Mouse (Mus musculus) heart, postnatal 0 days (tissue): ENCODE data around the gene Scml4. TPM values are rescaled to one million over a fixed set of nuclear protein-coding genes. Genes with fewer than 3 reads are reported as not detected.

Source experiments
- ATAC-seq: fragments of 200-750 bp; cut with Nextera tagmentation; 2 replicates; pipeline ENCODE4 v1.8.0; 2017; ENCODE audit warnings: low read depth, moderate number of reproducible peaks, moderate library complexity; ENCODE audit not compliant: insufficient read depth
- DNase-seq: peaks from one replicate; pipeline ENCODE4 v3.0.0-alpha.2; 2016; ENCODE audit warnings: low spot score
- H3K27ac ChIP-seq: fragments of 300-500 bp; sonication (generic); 2 replicates; pipeline ENCODE4 v1.5.1; 2014; ENCODE audit warnings: low read depth, mild to moderate bottlenecking
- H3K27me3 ChIP-seq: fragments of 300-500 bp; sonication (generic); 2 replicates; pipeline ENCODE4 v1.6.1; 2014; ENCODE audit warnings: low read length, mixed read lengths; ENCODE audit not compliant: control insufficient read depth, insufficient read depth
- H3K36me3 ChIP-seq: fragments of 300-500 bp; sonication (generic); replicated peaks from 2 replicates; pipeline ENCODE4 v1.6.1; 2014; ENCODE audit warnings: low read length, mixed read lengths; ENCODE audit not compliant: control insufficient read depth, insufficient read depth
- H3K4me1 ChIP-seq: fragments of 300-500 bp; sonication (generic); 2 replicates; pipeline ENCODE4 v1.6.1; 2014; ENCODE audit warnings: antibody characterized with exemption; ENCODE audit not compliant: control insufficient read depth, insufficient read depth
- H3K4me2 ChIP-seq: fragments of 300-500 bp; sonication (generic); 2 replicates; pipeline ENCODE4 v1.6.1; 2014; ENCODE audit warnings: low read depth, mild to moderate bottlenecking, low read length, moderate library complexity
- H3K4me3 ChIP-seq: fragments of 300-500 bp; sonication (generic); 2 replicates; pipeline ENCODE4 v1.5.1; 2014; ENCODE audit warnings: low read depth, low read length
- H3K9ac ChIP-seq: fragments of 300-500 bp; sonication (generic); replicated peaks from 2 replicates; pipeline ENCODE4 v1.6.1; 2014; ENCODE audit warnings: low read depth, low read length, mixed read lengths
- H3K9me3 ChIP-seq: fragments of 300-500 bp; sonication (generic); replicated peaks from 2 replicates; pipeline ENCODE4 v1.6.1; 2016; ENCODE audit warnings: low read length; ENCODE audit not compliant: control insufficient read depth
- CTCF ChIP-seq: IDR thresholded peaks from 2 replicates; pipeline ENCODE4 v1.5.1; 2016; ENCODE audit warnings: antibody characterized with exemption, control low read depth, low read depth
- EP300 ChIP-seq: IDR thresholded peaks from 2 replicates; pipeline ENCODE4 v1.6.1; 2016; ENCODE audit warnings: antibody characterized with exemption, low read depth
- WGBS: fragments of 180-500 bp; shearing (Covaris S2); extraction: QIAGEN DNeasy Blood & Tissue Kit; methylation state at CpG from one replicate; pipeline ENCODE4 v1.1.7; 2014; 5-methylcytosine and 5-hydroxymethylcytosine counted together
- polyA plus RNA-seq: library from polyadenylated mRNA; unstranded; fragments of >200 nt; fragmentation: Nextera tagmentation; extraction: Ambion mirVana; gene quantifications from 2 replicates; pipeline ENCODE4 v1.2.1, GENCODE M21; 2015
- total RNA-seq: library from RNA; depleted of rRNA; stranded (reverse); fragments of >200 nt; gene quantifications from 2 replicates; pipeline ENCODE4 v1.2.3, GENCODE M21; 2014; ENCODE audit warnings: low replicate concordance

The Scml4 gene
- total and polyA plus RNA-seq, 2 experiments from 2014 or later: 0.19 to 1.2 TPM

GRCm38 (mm10) chr10:42855250-42855649 lies 4.9 kb upstream of the Scml4 start:
- ATAC-seq (peak; percentile 51), DNase-seq (peak; percentile 40)
- Histone ChIP-seq H3K9me3 (peaks cover 8% of the 10 kb centered on the region), H3K27ac (no peak overlapping the region), H3K4me1 (no peaks in the 10 kb centered on the region), H3K4me2 (0 out of 2 replicates have a peak overlapping the region, but pooled peaks have one; percentile 15), H3K36me3 (no peaks in the 10 kb centered on the region), H3K27me3 (no peaks in the 10 kb centered on the region), H3K9ac (no peak overlapping the region), H3K4me3 (no peak overlapping the region)
- TF ChIP-seq CTCF: no peak
- TF ChIP-seq EP300: peak; percentile 78
- 22% methylated on average over 5 of the region's 5 CpGs for WGBS

- Histone ChIP-seq H3K4me3 (no peak overlapping the region), H3K36me3 (no peaks in the 10 kb centered on the region), H3K4me2 (no peak overlapping the region), H3K27ac (no peak overlapping the region), H3K9me3 (peaks cover 8% of the 10 kb centered on the region), H3K27me3 (no peaks in the 10 kb centered on the region), H3K4me1 (no peaks in the 10 kb centered on the region), H3K9ac (no peak overlapping the region)
- no peak for ATAC-seq
- no peak for DNase-seq
- TF ChIP-seq CTCF (no peak), EP300 (no peak)
- WGBS: 92% methylated on average over 9 of the region's 9 CpGs
These were observed 3.6 kb upstream of the Scml4 start for GRCm38 (mm10) chr10:42856574-42856973.

GRCm38 (mm10) chr10:42857021-42857420 lies 3.1 kb upstream of the Scml4 start:
- H3K9ac ChIP-seq: no peak overlapping the region
- no peak overlapping the region for H3K4me3 ChIP-seq
- no peak overlapping the region for H3K4me2 ChIP-seq
- no peaks in the 10 kb centered on the region for H3K36me3 ChIP-seq
- H3K27ac ChIP-seq: no peak overlapping the region
- H3K9me3 ChIP-seq: peaks cover 8% of the 10 kb centered on the region
- H3K27me3 ChIP-seq: no peaks in the 10 kb centered on the region
- DNase-seq (no peak), ATAC-seq (no peak)
- TF ChIP-seq EP300: no peak
- TF ChIP-seq CTCF: no peak
- WGBS: 89% methylated on average over 2 of the region's 2 CpGs
- H3K4me1 ChIP-seq: no peaks in the 10 kb centered on the region

GRCm38 (mm10) chr10:42859781-42860158 lies 400 bp upstream of the Scml4 start:
- WGBS: 50% methylated on average over 2 of the region's 2 CpGs
- Histone ChIP-seq H3K9ac (no peak overlapping the region), H3K27ac (no peak overlapping the region), H3K4me3 (no peak overlapping the region), H3K9me3 (no peaks in the 10 kb centered on the region), H3K4me1 (peaks cover 4% of the 10 kb centered on the region; the same call in 1 of the 2 replicates), H3K27me3 (no peaks in the 10 kb centered on the region), H3K36me3 (no peaks in the 10 kb centered on the region), H3K4me2 (no peak overlapping the region)
- TF ChIP-seq EP300 (no peak), CTCF (no peak)
- ATAC-seq: no peak
- DNase-seq: no peak

GRCm38 (mm10) chr10:42861446-42861845 lies 1.3 kb downstream of the Scml4 start:
- TF ChIP-seq EP300 (no peak), CTCF (no peak)
- H3K4me2 ChIP-seq: peak overlapping the region; percentile 65; the same call in 1 of the 2 replicates
- no peak overlapping the region for H3K9ac ChIP-seq
- peaks cover 4% of the 10 kb centered on the region; the same call in 1 of the 2 replicates for H3K4me1 ChIP-seq
- no peaks in the 10 kb centered on the region for H3K27me3 ChIP-seq
- 86% methylated on average over 7 of the region's 7 CpGs for WGBS
- H3K9me3 ChIP-seq: no peaks in the 10 kb centered on the region
- no peak overlapping the region for H3K27ac ChIP-seq
- no peak overlapping the region; the same call in 1 of the 2 replicates for H3K4me3 ChIP-seq
- no peak for DNase-seq
- H3K36me3 ChIP-seq: no peaks in the 10 kb centered on the region
- no peak for ATAC-seq

- Histone ChIP-seq H3K9ac (no peak overlapping the region; the same call in 1 of the 2 replicates), H3K27me3 (no peaks in the 10 kb centered on the region), H3K36me3 (no peaks in the 10 kb centered on the region), H3K4me2 (peak overlapping the region; percentile 65), H3K9me3 (no peaks in the 10 kb centered on the region), H3K4me3 (peak overlapping the region; percentile 24), H3K27ac (no peak overlapping the region), H3K4me1 (peaks cover 4% of the 10 kb centered on the region; the same call in 1 of the 2 replicates)
- DNase-seq (peak; percentile 24), ATAC-seq (no peak)
- TF ChIP-seq EP300 (no peak), CTCF (no peak)
- WGBS: 56% methylated on average over 13 of the region's 13 CpGs
These were observed 2.1 kb downstream of the Scml4 start for GRCm38 (mm10) chr10:42862102-42862740.
